Mouse (Mus musculus) cerebellum, adult 9-10 months (tissue): ENCODE data around the gene Spint2.

Source experiments
- DNase-seq: peaks from one replicate; pipeline ENCODE4 v3.0.0; 2022

Spint2 gene

GRCm38 (mm10) chr7:29303738-29304462, 22.2 kb upstream of the Spint2 start, which contains the start of gene Dpf1:
Gene Dpf1 (plus strand): TSS chr7:29303951.
- peak; percentile 90 for DNase-seq

- no peak for DNase-seq
Measured at GRCm38 (mm10) chr7:29302641-29303040, 20.9 kb upstream of the Spint2 start.

- peak; percentile 84 for DNase-seq
Measured at GRCm38 (mm10) chr7:29301127-29301566, 19.4 kb upstream of the Spint2 start.

- DNase-seq, result peak; percentile 89
Measured at GRCm38 (mm10) chr7:29296998-29297397, 15.3 kb upstream of the Spint2 start.

- no peak for DNase-seq
Measured at GRCm38 (mm10) chr7:29295861-29296647, 14.3 kb upstream of the Spint2 start.

- DNase-seq, result no peak
Measured at GRCm38 (mm10) chr7:29294111-29294761, 12.5 kb upstream of the Spint2 start.

GRCm38 (mm10) chr7:29293131-29294065, 11.7 kb upstream of the Spint2 start:
- DNase-seq, result peak; percentile 52

GRCm38 (mm10) chr7:29292458-29293098, 10.9 kb upstream of the Spint2 start:
- DNase-seq, result peak; percentile 81

- DNase-seq, result peak; percentile 87
Measured at GRCm38 (mm10) chr7:29291616-29292457, 10.1 kb upstream of the Spint2 start.

- DNase-seq, result peak; percentile 55
Measured at GRCm38 (mm10) chr7:29290691-29291485, 9.2 kb upstream of the Spint2 start.

GRCm38 (mm10) chr7:29289856-29290255, 8.1 kb upstream of the Spint2 start:
- DNase-seq, result peak; percentile 43

GRCm38 (mm10) chr7:29288942-29289638, 7.4 kb upstream of the Spint2 start, which contains the start of gene Ppp1r14a:
Gene Ppp1r14a (plus strand): TSS chr7:29289308.
- peak; percentile 77 for DNase-seq

GRCm38 (mm10) chr7:29288079-29288478, 6.4 kb upstream of the Spint2 start:
- peak; percentile 8 for DNase-seq

GRCm38 (mm10) chr7:29287481-29287880, 5.8 kb upstream of the Spint2 start:
- DNase-seq, result no peak

GRCm38 (mm10) chr7:29284523-29284922, 2.8 kb upstream of the Spint2 start:
- no peak for DNase-seq

GRCm38 (mm10) chr7:29283876-29284275, 2.2 kb upstream of the Spint2 start:
- DNase-seq, result no peak

- no peak for DNase-seq
Measured at GRCm38 (mm10) chr7:29282074-29282554, 402 bp upstream of the Spint2 start.

- DNase-seq, result peak; percentile 57
Measured at GRCm38 (mm10) chr7:29280801-29281200, 911 bp downstream of the Spint2 start.

GRCm38 (mm10) chr7:29279924-29280323, 1.8 kb downstream of the Spint2 start:
- DNase-seq, result no peak
